Mouse (Mus musculus) lung, postnatal 0 days (tissue): ENCODE measurements around the gene Hnrnpa3.

Experiments used
- CTCF ChIP-seq: IDR thresholded peaks from 2 replicates; pipeline ENCODE4 v1.5.1; 2016; ENCODE audit warnings: antibody characterized with exemption, mild to moderate bottlenecking
- EP300 ChIP-seq: IDR thresholded peaks from 2 replicates; pipeline ENCODE4 v1.6.1; 2016; ENCODE audit warnings: antibody characterized with exemption, mild to moderate bottlenecking, control low read depth

DNA sequence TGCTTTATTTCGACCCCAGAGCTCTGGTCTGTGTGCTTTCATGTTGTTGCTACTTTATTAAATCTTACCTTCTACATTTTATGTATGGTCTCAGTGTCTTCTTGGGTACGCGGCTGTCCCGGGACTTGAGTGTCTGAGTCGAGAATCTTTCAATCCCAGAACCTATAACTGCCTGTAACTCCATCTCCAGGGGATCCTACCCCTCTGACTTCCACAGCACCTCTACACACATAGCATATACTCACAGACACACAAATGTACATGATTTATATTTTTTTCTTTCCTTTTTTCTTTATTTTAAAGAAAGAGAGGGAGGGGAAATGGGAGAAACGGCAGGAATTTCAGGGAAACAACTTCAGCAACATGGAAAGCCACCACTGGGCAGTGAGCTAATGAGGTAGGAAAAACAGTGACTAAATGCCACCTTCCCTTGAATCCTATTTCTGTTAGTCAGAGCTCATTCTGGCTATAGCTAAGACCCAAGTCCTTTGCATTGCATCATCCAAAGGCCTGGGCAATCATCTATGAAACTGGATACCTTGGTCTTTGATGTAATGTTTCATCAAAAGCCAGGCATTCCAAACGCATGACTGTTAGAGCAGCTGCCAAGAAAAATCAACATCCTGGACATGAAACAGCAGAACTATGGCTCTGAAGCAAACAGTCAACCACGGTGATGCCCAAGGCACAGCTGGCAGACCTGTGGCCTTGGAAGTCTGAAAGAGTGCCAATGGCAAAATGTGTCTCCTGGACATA is 16.1 kb upstream of the Hnrnpa3 start:
- no peak for TF ChIP-seq CTCF
- TF ChIP-seq EP300, result peak; percentile 91
